Mouse (Mus musculus): ENCODE data around the gene Arih1. TPM values are rescaled to one million over a fixed set of nuclear protein-coding genes. Genes with fewer than 3 reads are reported as not detected.

Gene Arih1
- polyA plus RNA-seq, 1 experiment: 34.1 TPM

- no peaks in the 10 kb centered on the region for H3K27me3 ChIP-seq (ENCODE audit: control insufficient read depth, insufficient read depth, low read length)
- no peak overlapping the region for H3K27ac ChIP-seq (ENCODE audit: control insufficient read depth, insufficient read depth, low read length)
- H3K4me3 ChIP-seq (ENCODE audit: control insufficient read depth, insufficient read depth, low read length): no peak overlapping the region
- peaks cover 2% of the 10 kb centered on the region; the same call in 1 of the 2 replicates for H3K4me1 ChIP-seq (replicated peaks; ENCODE audit: control insufficient read depth, insufficient read depth, low read length)
- DNase-seq: no peak
- WGBS: 58% methylated on average over 3 of the region's 3 CpGs
- TF ChIP-seq CTCF (IDR thresholded peaks at IDR 0.05; ENCODE audit: borderline replicate concordance, control insufficient read depth, extremely low read depth, insufficient read depth, low read length, poor library complexity): no peak
- no peak for TF ChIP-seq POLR2A (IDR thresholded peaks at IDR 0.05; ENCODE audit: control insufficient read depth, extremely low read depth, insufficient read depth, low read length, poor library complexity)
- peaks cover 5% of the 10 kb centered on the region; the same call in 1 of the 2 replicates for H3K36me3 ChIP-seq (ENCODE audit: control insufficient read depth, insufficient read depth, low read length)
Observed at GRCm38 (mm10) chr9:59455404-59456068, 30.9 kb downstream of the Arih1 start.

DNA sequence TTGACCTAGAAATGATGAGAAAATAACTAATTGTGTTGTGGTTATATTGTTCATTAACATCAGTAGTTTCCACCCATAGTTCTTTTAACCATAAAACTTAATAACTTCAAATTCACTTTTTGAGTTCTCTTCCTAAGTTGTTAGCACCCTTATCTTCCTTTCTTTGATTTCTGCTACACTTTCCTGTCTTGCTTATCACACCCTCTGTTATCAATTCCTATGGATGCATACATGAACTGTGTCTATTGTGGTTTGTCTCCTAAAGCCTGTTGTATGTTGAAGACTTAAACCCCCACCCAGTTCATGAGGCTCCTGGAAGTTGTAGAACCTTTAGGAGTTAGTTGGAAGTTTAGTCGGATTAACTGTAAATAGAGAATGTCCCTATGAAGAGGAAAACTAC, 52.7 kb downstream of the Arih1 start:
- H3K36me3 ChIP-seq (ENCODE audit: control insufficient read depth, insufficient read depth, low read length): no peaks in the 10 kb centered on the region; the same call in none of the 2 replicates
- DNase-seq: no peak
- TF ChIP-seq CTCF (IDR thresholded peaks at IDR 0.05; ENCODE audit: borderline replicate concordance, control insufficient read depth, extremely low read depth, insufficient read depth, low read length, poor library complexity) (no peak), POLR2A (IDR thresholded peaks at IDR 0.05; ENCODE audit: control insufficient read depth, extremely low read depth, insufficient read depth, low read length, poor library complexity) (no peak)
- 98% methylated on average over 1 of the region's 1 CpGs for WGBS
- H3K4me3 ChIP-seq (ENCODE audit: control insufficient read depth, insufficient read depth, low read length): no peak overlapping the region
- H3K27me3 ChIP-seq (ENCODE audit: control insufficient read depth, insufficient read depth, low read length): no peaks in the 10 kb centered on the region
- no peak overlapping the region for H3K27ac ChIP-seq (ENCODE audit: control insufficient read depth, insufficient read depth, low read length)
- no peaks in the 10 kb centered on the region; the same call in 1 of the 2 replicates for H3K4me1 ChIP-seq (replicated peaks; ENCODE audit: control insufficient read depth, insufficient read depth, low read length)

DNA sequence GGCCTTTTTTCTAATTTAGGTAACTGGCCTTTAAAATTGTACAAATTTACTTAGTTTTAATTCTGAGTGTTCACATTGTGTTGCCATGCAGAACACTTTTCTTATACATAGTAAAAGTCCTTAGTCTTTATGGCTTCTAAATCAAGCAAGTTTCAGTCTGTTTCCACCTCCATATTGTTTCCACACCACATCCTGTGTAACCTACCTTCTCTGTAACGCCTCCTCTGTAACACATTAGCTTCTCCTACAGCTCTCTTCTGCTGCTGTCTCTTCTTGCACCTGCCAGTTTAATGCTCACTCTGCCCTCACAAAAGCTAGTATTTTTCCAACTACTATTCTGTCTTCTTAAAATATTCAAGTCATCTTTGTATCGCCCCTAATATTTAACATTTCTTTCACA, 54.8 kb downstream of the Arih1 start:
- Histone ChIP-seq H3K4me1 (replicated peaks; ENCODE audit: control insufficient read depth, insufficient read depth, low read length) (no peaks in the 10 kb centered on the region; the same call in 1 of the 2 replicates), H3K36me3 (ENCODE audit: control insufficient read depth, insufficient read depth, low read length) (peaks cover 4% of the 10 kb centered on the region), H3K27ac (ENCODE audit: control insufficient read depth, insufficient read depth, low read length) (no peak overlapping the region), H3K27me3 (ENCODE audit: control insufficient read depth, insufficient read depth, low read length) (no peaks in the 10 kb centered on the region), H3K4me3 (ENCODE audit: control insufficient read depth, insufficient read depth, low read length) (no peak overlapping the region)
- peak; percentile 14 for DNase-seq
- WGBS: 59% methylated on average over 2 of the region's 2 CpGs
- no peak for TF ChIP-seq POLR2A (IDR thresholded peaks at IDR 0.05; ENCODE audit: control insufficient read depth, extremely low read depth, insufficient read depth, low read length, poor library complexity)
- no peak for TF ChIP-seq CTCF (IDR thresholded peaks at IDR 0.05; ENCODE audit: borderline replicate concordance, control insufficient read depth, extremely low read depth, insufficient read depth, low read length, poor library complexity)

DNA sequence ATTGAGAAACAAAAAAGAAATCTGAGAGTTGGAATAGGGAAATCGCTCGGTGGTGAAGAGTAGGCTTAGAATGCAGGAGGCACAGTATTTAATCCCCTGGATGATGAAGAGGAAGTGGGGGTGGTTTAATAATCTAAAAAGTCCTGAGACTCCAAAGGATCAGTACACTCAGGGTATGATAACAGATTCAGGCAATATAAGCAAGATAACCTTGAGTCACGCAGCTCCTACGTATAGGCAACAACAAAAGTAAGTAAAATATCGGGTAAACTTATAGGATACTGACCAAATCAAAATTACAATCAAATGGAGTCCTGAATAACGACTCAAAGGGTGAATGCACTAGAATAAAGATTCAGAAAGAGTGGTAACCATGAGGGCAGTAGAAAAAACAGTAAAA, 65.9 kb downstream of the Arih1 start:
- no peak for DNase-seq
- Histone ChIP-seq H3K36me3 (ENCODE audit: control insufficient read depth, insufficient read depth, low read length) (no peaks in the 10 kb centered on the region), H3K27me3 (ENCODE audit: control insufficient read depth, insufficient read depth, low read length) (no peaks in the 10 kb centered on the region), H3K27ac (ENCODE audit: control insufficient read depth, insufficient read depth, low read length) (no peak overlapping the region), H3K4me1 (replicated peaks; ENCODE audit: control insufficient read depth, insufficient read depth, low read length) (no peaks in the 10 kb centered on the region), H3K4me3 (ENCODE audit: control insufficient read depth, insufficient read depth, low read length) (no peak overlapping the region)
- WGBS: 93% methylated on average over 6 of the region's 6 CpGs
- TF ChIP-seq CTCF (IDR thresholded peaks at IDR 0.05; ENCODE audit: borderline replicate concordance, control insufficient read depth, extremely low read depth, insufficient read depth, low read length, poor library complexity) (no peak), POLR2A (IDR thresholded peaks at IDR 0.05; ENCODE audit: control insufficient read depth, extremely low read depth, insufficient read depth, low read length, poor library complexity) (no peak)

GRCm38 (mm10) chr9:59407271-59407670, 79.1 kb downstream of the Arih1 start:
- Histone ChIP-seq H3K4me1 (replicated peaks; ENCODE audit: control insufficient read depth, insufficient read depth, low read length) (no peaks in the 10 kb centered on the region), H3K4me3 (ENCODE audit: control insufficient read depth, insufficient read depth, low read length) (no peak overlapping the region), H3K27ac (ENCODE audit: control insufficient read depth, insufficient read depth, low read length) (no peak overlapping the region), H3K36me3 (ENCODE audit: control insufficient read depth, insufficient read depth, low read length) (peaks cover 35% of the 10 kb centered on the region), H3K27me3 (ENCODE audit: control insufficient read depth, insufficient read depth, low read length) (no peaks in the 10 kb centered on the region)
- TF ChIP-seq POLR2A (IDR thresholded peaks at IDR 0.05; ENCODE audit: control insufficient read depth, extremely low read depth, insufficient read depth, low read length, poor library complexity) (no peak), CTCF (IDR thresholded peaks at IDR 0.05; ENCODE audit: borderline replicate concordance, control insufficient read depth, extremely low read depth, insufficient read depth, low read length, poor library complexity) (no peak)
- 100% methylated on average over 1 of the region's 1 CpGs for WGBS
- DNase-seq: no peak

DNA sequence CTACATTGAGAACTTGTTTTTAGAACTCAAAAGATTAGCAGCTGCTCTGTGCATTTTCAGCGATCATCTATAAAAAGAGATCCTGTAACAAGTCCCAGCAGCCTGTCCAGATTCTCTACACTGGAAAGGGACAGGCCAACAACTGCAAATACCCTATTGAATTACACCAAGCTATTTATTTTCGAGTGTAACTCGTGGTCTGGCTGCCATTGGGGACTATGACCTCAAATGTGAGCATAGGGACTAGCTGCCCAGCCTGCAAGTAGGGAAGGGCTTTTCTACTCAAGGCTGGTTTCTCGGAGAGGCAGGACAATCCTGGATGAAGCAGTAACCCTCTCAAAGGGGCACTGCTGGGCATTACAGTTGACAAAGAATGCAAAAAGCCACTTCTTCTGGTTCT, 97.3 kb downstream of the Arih1 start:
- no peak for DNase-seq
- Histone ChIP-seq H3K27ac (ENCODE audit: control insufficient read depth, insufficient read depth, low read length) (no peak overlapping the region), H3K4me1 (replicated peaks; ENCODE audit: control insufficient read depth, insufficient read depth, low read length) (no peaks in the 10 kb centered on the region), H3K27me3 (ENCODE audit: control insufficient read depth, insufficient read depth, low read length) (no peaks in the 10 kb centered on the region), H3K36me3 (ENCODE audit: control insufficient read depth, insufficient read depth, low read length) (peaks cover 31% of the 10 kb centered on the region), H3K4me3 (ENCODE audit: control insufficient read depth, insufficient read depth, low read length) (no peak overlapping the region)
- 92% methylated on average over 4 of the region's 4 CpGs for WGBS
- TF ChIP-seq POLR2A (IDR thresholded peaks at IDR 0.05; ENCODE audit: control insufficient read depth, extremely low read depth, insufficient read depth, low read length, poor library complexity) (no peak), CTCF (IDR thresholded peaks at IDR 0.05; ENCODE audit: borderline replicate concordance, control insufficient read depth, extremely low read depth, insufficient read depth, low read length, poor library complexity) (no peak)
